Mouse (Mus musculus) monocyte, adult 5-6 weeks (primary cell): Measurements from ENCODE around the gene Ddx24. TPM values are rescaled to one million over a fixed set of nuclear protein-coding genes. Genes with fewer than 3 reads are reported as not detected.
A peak's percentile ranks its signal among the peaks of the same experiment; 100 is the strongest.
"Not testable (repeated sequence)": the region's sequence is repeated elsewhere in the genome, so short reads cannot be mapped to it uniquely, and the experiment has no call there.

Source experiments
- ATAC-seq: fragments of 153-309, 156-312 bp; replicated peaks from 2 replicates; pipeline ENCODE4 v1.8.0; 2017; ENCODE audit warnings: mild to moderate bottlenecking; ENCODE audit not compliant: low TSS enrichment, insufficient number of reproducible peaks, severe bottlenecking, poor library complexity, low FRiP score
- total RNA-seq: library from RNA; stranded (forward); fragments of 200-1000, 200-491, 200-594 nt; gene quantifications from 3 replicates; pipeline ENCODE4 v1.2.3, GENCODE M21; 2017

Ddx24 gene
- 105 to 146 TPM (median 129 TPM) in 3 replicates for total RNA-seq

DNA sequence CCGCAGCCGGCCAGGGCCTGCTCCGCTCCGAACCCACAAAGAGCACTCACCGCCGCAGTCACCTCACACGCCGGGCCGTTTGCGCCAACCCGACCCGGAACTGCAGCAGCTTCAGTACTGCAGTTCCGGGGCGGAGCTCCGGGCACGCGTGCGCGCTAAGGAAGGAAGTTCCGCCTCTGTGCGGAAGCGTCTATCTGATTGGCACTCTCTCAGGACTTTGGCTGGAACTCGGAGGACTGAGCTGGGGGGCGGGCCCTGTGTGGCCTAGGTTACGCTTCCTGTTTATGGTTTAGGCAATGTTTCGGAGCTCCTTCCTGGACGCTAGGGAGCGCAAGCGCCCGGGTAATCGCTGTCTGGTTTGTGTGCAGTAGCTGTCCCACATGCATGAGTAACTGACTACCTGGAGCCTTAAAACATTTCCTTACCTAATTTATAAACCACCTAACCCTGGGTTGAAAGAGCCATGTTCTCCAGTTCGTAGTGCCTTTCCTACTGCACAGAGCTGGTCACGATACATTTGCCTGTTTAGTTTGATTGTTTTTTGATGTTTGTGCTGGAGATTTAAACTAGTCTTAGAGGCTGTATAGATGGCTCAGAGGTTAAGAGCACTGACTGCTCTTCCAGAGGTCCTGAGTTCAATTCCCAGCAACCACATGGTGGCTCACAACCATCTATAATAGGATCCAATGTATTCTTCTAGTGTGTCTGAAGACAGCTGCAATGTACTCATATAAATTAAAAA lies at the start of gene Ddx24:
Gene Ddx24 (minus strand): TSS at position 102 of the 742 bp plus-strand sequence.
- ATAC-seq = peak; percentile 100

GRCm38 (mm10) chr12:103474481-103474880 lies 48.9 kb upstream of the Ddx24 start:
- ATAC-seq = no peak

DNA sequence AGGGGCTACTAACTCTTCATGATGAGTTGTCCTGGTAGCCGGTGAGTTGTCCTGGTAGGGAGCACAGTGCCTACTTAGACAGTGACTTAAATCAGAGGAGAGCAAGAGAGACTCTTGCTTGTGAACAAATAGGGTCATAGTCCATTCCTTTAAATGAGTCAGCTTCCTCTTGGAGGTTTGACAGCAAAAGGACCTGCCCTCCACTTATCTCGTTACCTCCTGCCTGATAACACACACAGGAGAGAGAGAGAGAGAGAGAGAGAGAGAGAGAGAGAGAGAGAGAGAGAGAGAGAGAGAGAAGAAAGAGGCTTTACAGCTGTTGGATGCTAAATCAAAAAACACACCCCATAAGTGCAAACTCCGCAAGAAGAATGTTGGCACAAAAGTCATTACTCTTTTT lies 31.5 kb upstream of the Ddx24 start, which contains the start of gene Ifi27l2b:
Gene Ifi27l2b (minus strand): TSS at position 84 of the 400 bp plus-strand sequence.
- no peak for ATAC-seq

DNA sequence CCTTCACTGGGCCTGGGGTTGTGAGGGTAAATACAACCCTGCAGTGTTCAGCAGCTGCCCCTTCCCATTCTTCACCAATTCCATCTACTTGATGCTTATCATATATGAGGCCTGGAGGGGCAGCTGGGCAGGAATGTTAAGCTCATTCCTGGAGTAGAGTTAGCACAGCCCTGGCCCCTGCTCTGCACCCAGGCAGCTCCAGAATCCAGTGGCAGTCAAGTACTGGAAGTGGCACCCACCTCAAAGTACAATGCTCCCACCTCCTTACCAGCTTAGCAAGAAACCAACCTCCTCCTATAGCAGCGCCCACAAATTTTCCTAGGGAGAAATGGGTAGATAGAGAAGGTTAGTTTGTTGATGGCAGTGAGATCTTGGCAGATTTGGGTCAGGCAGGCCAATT lies 31.1 kb upstream of the Ddx24 start:
- ATAC-seq = not testable (repeated sequence)

DNA sequence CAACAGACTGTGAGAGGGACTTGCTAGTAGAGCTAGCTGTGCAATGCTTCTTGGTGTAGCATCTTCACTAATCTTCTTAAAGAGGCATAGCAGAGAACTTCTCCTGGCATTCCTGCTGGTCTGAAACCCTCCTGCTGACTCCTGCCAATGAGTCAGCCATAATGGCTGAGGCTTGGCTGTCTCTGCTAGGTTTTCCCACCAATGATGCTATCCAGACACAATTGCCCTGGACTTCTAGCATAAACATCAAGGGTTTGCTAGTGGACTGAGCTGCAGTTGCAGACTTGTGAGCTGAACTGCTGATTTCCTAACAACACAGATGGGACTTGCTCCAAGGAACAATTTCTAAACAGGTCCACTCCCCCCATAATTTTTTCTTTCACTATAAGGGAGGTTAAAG lies 27.7 kb upstream of the Ddx24 start:
- no peak for ATAC-seq

- ATAC-seq = no peak
Measured at GRCm38 (mm10) chr12:103445060-103445459, 19.4 kb upstream of the Ddx24 start.

DNA sequence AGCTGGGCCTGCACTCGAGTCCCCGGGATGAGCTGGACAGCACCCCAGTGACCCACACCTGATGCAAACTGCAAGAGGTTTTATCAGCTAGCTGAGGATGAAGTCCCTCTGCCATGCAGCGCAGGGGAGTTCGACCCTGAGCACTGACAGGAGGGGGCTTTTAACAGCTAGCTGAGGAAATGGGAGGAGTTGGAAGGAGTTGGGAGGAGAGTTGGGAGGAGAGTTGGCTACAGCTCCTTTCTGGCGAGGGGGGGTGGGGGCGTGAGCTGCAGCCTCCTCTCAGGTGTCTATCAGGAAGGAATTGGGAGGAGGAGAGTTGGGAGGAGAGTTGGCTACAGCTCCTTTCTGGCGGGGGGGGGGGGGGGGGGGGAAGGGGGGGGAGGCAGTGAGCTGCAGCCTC lies 18.6 kb upstream of the Ddx24 start:
- not testable (repeated sequence) for ATAC-seq

- peak; percentile 67; the same call in 1 of the 2 replicates for ATAC-seq
Measured at GRCm38 (mm10) chr12:103443524-103443923, 17.9 kb upstream of the Ddx24 start, which contains the start of gene Ifi27l2a. Gene Ifi27l2a, minus strand, starts transcription at chr12:103443680.

- ATAC-seq = no peak
Measured at GRCm38 (mm10) chr12:103437601-103438000, 12.0 kb upstream of the Ddx24 start.

- no peak for ATAC-seq
Measured at GRCm38 (mm10) chr12:103434861-103435260, 9.2 kb upstream of the Ddx24 start.

DNA sequence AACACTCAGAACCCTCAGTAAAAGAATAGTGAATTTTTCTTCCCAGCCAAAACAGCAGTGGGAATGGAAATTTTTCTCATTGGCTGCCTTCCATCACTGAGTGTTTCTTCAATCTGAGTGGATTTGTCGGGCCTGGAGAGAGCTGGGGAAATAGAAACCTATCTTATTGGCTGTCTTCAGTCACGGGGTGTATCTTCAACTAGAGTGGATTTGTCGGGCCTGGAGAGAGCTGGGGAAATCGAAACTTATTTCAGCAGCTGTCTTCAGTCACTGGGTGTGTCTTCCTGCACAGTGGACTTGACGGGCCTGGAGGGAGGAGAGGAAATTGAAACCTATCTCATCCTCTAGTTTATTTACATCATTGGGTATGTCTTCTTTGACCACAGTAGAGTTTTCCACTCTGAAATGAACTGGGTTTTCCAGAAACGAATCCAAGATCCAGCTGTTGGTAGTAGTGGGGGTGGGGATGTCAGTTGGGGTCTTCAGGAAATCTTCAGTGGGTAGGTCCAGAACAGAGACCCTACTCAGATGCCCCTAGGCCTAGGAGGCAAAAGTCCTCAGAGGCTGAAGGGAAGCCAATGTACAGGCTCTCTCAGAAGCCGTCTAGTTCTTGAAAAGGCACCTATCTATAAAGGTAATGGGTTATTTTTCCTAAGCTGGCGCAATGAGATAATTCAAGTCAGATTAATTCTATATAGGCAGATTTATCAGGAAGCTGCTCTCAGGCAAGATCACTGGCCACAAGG lies 8.5 kb upstream of the Ddx24 start, which contains the start of gene Ifi27:
Gene Ifi27 (plus strand): TSS at position 226 of the 746 bp plus-strand sequence.
- ATAC-seq = peak; percentile 94

- no peak for ATAC-seq
Measured at GRCm38 (mm10) chr12:103433430-103433829, 7.8 kb upstream of the Ddx24 start.

DNA sequence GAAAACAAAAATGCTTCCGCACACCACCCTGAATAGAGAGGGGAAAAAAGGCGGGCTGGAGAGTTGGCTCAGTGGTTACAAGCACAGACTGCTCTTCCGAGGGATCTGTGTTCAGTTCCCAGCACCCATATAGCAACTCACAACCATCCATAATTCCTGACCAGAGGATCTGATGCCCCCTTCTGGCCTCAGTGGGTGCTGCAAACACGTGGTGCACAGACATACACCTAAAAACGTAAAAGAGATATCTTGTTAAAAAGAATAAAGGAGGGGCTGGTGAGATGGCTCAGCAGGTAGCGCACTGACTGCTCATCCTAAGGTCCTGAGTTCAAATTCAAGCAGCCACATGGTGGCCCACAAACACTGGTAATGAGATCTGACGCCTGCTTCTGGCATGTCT lies 1.1 kb upstream of the Ddx24 start:
- no peak for ATAC-seq

DNA sequence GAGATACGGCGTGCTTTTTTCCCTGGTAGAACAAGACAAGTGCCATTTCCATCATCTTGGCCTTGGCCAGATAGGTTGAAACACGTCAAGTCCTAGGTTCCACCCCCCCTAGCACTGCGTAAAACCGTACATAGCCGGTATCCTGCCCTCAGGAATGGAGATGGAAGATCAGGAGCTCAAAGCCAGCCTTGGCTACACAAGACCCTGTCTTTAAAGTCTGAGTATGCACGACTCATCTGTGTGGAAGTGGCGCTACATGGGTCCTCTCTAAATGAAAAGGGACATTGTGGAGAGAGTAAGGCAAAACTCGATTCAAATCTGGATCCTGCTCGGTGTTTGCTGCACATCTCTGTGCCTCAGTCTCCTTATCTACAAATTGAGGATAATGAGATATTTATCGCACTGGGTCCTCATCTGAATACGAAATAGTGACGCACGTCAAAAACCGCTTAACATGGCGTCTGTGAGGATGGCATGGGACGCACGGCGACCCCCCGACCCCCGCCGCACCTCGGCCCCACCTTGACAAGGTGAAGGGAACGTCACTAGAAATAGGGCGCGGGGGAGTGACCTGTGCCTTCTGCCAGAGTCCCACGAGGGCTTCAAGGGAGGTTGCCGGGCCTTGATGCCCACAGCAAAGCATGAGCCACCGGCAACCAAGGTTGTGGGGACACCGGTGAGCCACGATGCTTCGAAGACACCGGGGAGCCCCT lies 458 bp downstream of the Ddx24 start:
- no peak for ATAC-seq

DNA sequence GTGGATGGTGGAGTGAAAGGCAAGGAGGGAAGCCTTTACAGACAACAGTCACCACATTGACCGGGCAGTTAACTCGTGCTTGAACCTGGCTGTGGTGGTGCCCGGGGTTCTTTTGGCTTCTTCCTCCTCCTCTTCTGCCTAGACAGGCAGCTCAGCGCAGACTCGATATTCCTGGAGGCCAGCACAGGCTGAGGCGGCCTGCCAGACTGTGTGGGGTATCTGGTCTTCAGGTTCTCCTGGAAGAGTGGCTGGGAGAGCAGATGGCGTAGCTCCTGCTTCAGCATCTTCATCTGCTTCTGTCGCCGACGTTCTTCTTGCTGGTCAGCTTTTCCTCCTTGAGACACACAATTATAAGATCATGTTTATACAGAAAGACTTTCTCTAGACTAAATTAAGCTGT lies 17.5 kb downstream of the Ddx24 start:
- ATAC-seq = no peak

- no peak for ATAC-seq
Measured at GRCm38 (mm10) chr12:103407720-103408119, 17.9 kb downstream of the Ddx24 start, which contains the start of gene 9330161L09Rik. Gene 9330161L09Rik, minus strand, starts transcription at chr12:103407820.

- no peak for ATAC-seq
Measured at GRCm38 (mm10) chr12:103404131-103404530, 21.5 kb downstream of the Ddx24 start.

GRCm38 (mm10) chr12:103396751-103397150 lies 28.9 kb downstream of the Ddx24 start:
- ATAC-seq = no peak
